27 mouse cellular contexts compared by ENCODE assay signal in the genomic region with DNA sequence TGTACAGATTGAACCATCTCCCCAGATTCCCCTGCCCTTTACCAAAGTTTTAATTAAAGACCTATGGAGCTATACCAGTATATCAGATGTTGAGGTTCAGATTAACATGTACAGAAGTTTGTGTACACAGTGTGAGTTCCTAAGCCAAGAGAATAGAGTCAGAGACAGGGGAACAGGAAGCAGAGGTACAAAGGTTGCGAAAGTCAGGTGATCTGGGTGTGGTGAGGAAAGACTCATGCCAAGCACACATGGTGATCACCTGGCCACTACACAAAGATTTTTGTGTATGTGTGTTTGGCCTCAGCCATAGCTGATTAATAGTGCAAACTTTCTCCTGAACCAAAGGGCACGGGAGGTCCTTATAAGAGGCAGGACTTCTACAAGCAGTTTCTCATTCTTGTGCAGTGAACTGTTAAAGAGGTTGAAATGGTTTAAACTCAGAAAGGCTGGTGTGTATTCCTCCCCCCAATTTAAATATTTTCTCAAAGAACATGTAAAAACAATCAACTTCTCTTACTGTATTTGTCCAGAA.
DNase-seq lines count a peak whose midpoint lies in the region; ATAC-seq and TF ChIP-seq lines count a peak whose summit lies in the region.
"Had no signal": no experiment of that assay in that cellular context is flagged by ENCODE, and none has a peak within 500 bp of the region (broad histone marks: within the 10 kb centered on the region; RNA-seq: fewer than 3 reads in every experiment).

No protein-coding gene starts in this region.

- 90% methylated on average over 2 of the region's 2 CpGs for WGBS in liver, adult 2 months
- WGBS in kidney, postnatal 0 days: 58% methylated on average over 2 of the region's 2 CpGs
- WGBS in large intestine, adult 2 months: 39% methylated on average over 2 of the region's 2 CpGs

- no peak overlapping the region for H3K27ac ChIP-seq in liver, adult 2 months (replicated peaks; ENCODE audit: insufficient read depth, low read depth, low read length)
- H3K27ac ChIP-seq in kidney, postnatal 0 days: peak overlapping the region; percentile 40; the same call in 1 of the 2 replicates
- H3K27ac ChIP-seq: embryonic facial prominence, embryonic 12.5 days; heart, adult 2 months; hindbrain, embryonic 13.5 days; limb, embryonic 12.5 days; liver, embryonic 12.5 days; midbrain, embryonic 12.5 days; neural tube, embryonic 13.5 days had no signal

- H3K9me3 ChIP-seq in kidney, postnatal 0 days (replicated peaks; ENCODE audit: low read length): no peaks in the 10 kb centered on the region
- H3K9me3 ChIP-seq: embryonic facial prominence, embryonic 12.5 days; heart, embryonic 12.5 days; hindbrain, embryonic 13.5 days; limb, embryonic 12.5 days; liver, embryonic 12.5 days; megakaryocyte, embryonic 14.5 days; midbrain, embryonic 12.5 days; neural tube, embryonic 13.5 days had no signal

- H3K4me3 ChIP-seq in liver, adult 2 months (ENCODE audit: insufficient read depth, low read depth, low read length): no peak overlapping the region
- H3K4me3 ChIP-seq in kidney, postnatal 0 days (replicated peaks; ENCODE audit: low read depth, low read length): no peak overlapping the region
- H3K4me3 ChIP-seq: embryonic facial prominence, embryonic 12.5 days; heart, adult 2 months; heart, embryonic 12.5 days; hindbrain, embryonic 13.5 days; limb, embryonic 12.5 days; liver, embryonic 12.5 days; megakaryocyte, embryonic 14.5 days; midbrain, embryonic 12.5 days; neural tube, embryonic 13.5 days had no signal

- H3K27me3 ChIP-seq in liver, adult 2 months (ENCODE audit: control insufficient read depth, insufficient read depth, low read length): no peaks in the 10 kb centered on the region
- no peaks in the 10 kb centered on the region for H3K27me3 ChIP-seq in kidney, postnatal 0 days (ENCODE audit: insufficient read depth, low read length)
- H3K27me3 ChIP-seq: embryonic facial prominence, embryonic 12.5 days; heart, embryonic 12.5 days; hindbrain, embryonic 13.5 days; limb, embryonic 12.5 days; liver, embryonic 12.5 days; megakaryocyte, embryonic 14.5 days; midbrain, embryonic 12.5 days; neural tube, embryonic 13.5 days had no signal

- H3K4me2 ChIP-seq in kidney, postnatal 0 days (ENCODE audit: low read length): no peak overlapping the region
- H3K4me2 ChIP-seq: embryonic facial prominence, embryonic 12.5 days; heart, embryonic 12.5 days; hindbrain, embryonic 13.5 days; limb, embryonic 12.5 days; liver, embryonic 12.5 days; midbrain, embryonic 12.5 days; neural tube, embryonic 13.5 days had no signal

- peak; percentile 46 for DNase-seq in liver, adult 2 months (ENCODE audit: extremely low read depth, low read depth, low spot score)
- no peak for DNase-seq in liver
- DNase-seq in kidney, postnatal 0 days (ENCODE audit: low spot score): peak; percentile 10
- peak; percentile 40 for DNase-seq in large intestine, adult 2 months (ENCODE audit: low read depth, low spot score)
- DNase-seq in retina, embryonic 14.5 days (ENCODE audit: low spot score): no peak
- DNase-seq in layer of hippocampus, adult 11-12 months (ENCODE audit: low spot score): no peak
- no peak for DNase-seq in adrenal gland, postnatal 10 days
- DNase-seq: adrenal gland, postnatal 25 days; cerebellum, adult 11-12 months; cerebellum, adult 9-11 months; embryo, embryonic 11 days; heart, adult 2 months; heart, postnatal 4 days; liver, postnatal 0 days; lung, postnatal 4 days; spleen, adult 18-20 months; thymus, postnatal 25 days had no signal

- TF ChIP-seq CTCF in liver, adult 2 months (IDR thresholded peaks at IDR 0.05; ENCODE audit: low read depth, low read length): no peak
- no peak for TF ChIP-seq CTCF in kidney, postnatal 0 days (IDR thresholded peaks at IDR 0.05; ENCODE audit: low read depth)

- no peaks in the 10 kb centered on the region for H3K4me1 ChIP-seq in liver, adult 2 months (ENCODE audit: control insufficient read depth, insufficient read depth, low read length)
- no peaks in the 10 kb centered on the region for H3K4me1 ChIP-seq in kidney, postnatal 0 days (replicated peaks; ENCODE audit: insufficient read depth, low read length)
- H3K4me1 ChIP-seq: embryonic facial prominence, embryonic 12.5 days; heart, embryonic 12.5 days; hindbrain, embryonic 13.5 days; limb, embryonic 12.5 days; liver, embryonic 12.5 days; megakaryocyte, embryonic 14.5 days; midbrain, embryonic 12.5 days; neural tube, embryonic 13.5 days had no signal

- H3K79me2 ChIP-seq in liver, adult 2 months (ENCODE audit: control insufficient read depth, insufficient read depth, low read length): no peaks in the 10 kb centered on the region

- ATAC-seq in kidney, postnatal 0 days (replicated peaks; ENCODE audit: low FRiP score, low read depth): peak; percentile 43; the same call in 1 of the 2 replicates
- ATAC-seq: CD4-positive, CD25-positive, alpha-beta regulatory T cell, adult 4 months; forebrain, embryonic 14.5 days; liver, embryonic 12.5 days; liver, postnatal 0 days had no signal

- no peak for TF ChIP-seq POLR2A in liver, adult 2 months (IDR thresholded peaks at IDR 0.05; ENCODE audit: extremely low read depth, insufficient read depth, low read length)

- H3K9ac ChIP-seq in liver, adult 2 months (ENCODE audit: low read depth, low read length): no peak overlapping the region
- H3K9ac ChIP-seq in kidney, postnatal 0 days (ENCODE audit: low read depth, low read length): no peak overlapping the region
- H3K9ac ChIP-seq: embryonic facial prominence, embryonic 12.5 days; heart, embryonic 12.5 days; hindbrain, embryonic 13.5 days; limb, embryonic 12.5 days; liver, embryonic 12.5 days; liver, postnatal 0 days; midbrain, embryonic 12.5 days; neural tube, embryonic 13.5 days had no signal

- no peaks in the 10 kb centered on the region for H3K36me3 ChIP-seq in liver, adult 2 months (ENCODE audit: control insufficient read depth, insufficient read depth, low read length)
- no peaks in the 10 kb centered on the region for H3K36me3 ChIP-seq in kidney, postnatal 0 days (ENCODE audit: insufficient read depth, low read length)
- H3K36me3 ChIP-seq: embryonic facial prominence, embryonic 12.5 days; heart, embryonic 12.5 days; hindbrain, embryonic 13.5 days; limb, embryonic 12.5 days; liver, embryonic 12.5 days; midbrain, embryonic 12.5 days; neural tube, embryonic 13.5 days had no signal

Comparison
In these comparisons a context has a peak if more than half of its experiments do, and no peak if none do; other contexts are left out.
1. DNase-seq: peak in liver, adult 2 months (single experiment), kidney, postnatal 0 days (single experiment) and large intestine, adult 2 months (single experiment); none in liver (single experiment), retina, embryonic 14.5 days (single experiment), layer of hippocampus, adult 11-12 months (single experiment) and adrenal gland, postnatal 10 days (single experiment).